Mouse (Mus musculus) hindbrain, embryonic 11.5 days (tissue): ENCODE results near the gene Avpi1. TPM values are rescaled to one million over a fixed set of nuclear protein-coding genes. Genes with fewer than 3 reads are reported as not detected.
A peak's percentile ranks its signal among the peaks of the same experiment; 100 is the strongest.

Experiments
- ATAC-seq: fragments of 200-750 bp; cut with Nextera tagmentation; 2 replicates; pipeline ENCODE4 v1.8.0; 2017; ENCODE audit warnings: mild to moderate bottlenecking, moderate TSS enrichment, moderate library complexity; ENCODE audit not compliant: low FRiP score
- DNase-seq: peaks from one replicate; pipeline ENCODE4 v3.0.0-alpha.2; 2015; ENCODE audit warnings: low spot score
- H3K27ac ChIP-seq: fragments of 300-500 bp; sonication (generic); 2 replicates; pipeline ENCODE4 v1.5.1; 2014; ENCODE audit warnings: mild to moderate bottlenecking, low read depth, low read length
- H3K27me3 ChIP-seq: fragments of 300-500 bp; sonication (generic); 2 replicates; pipeline ENCODE4 v1.6.1; 2014; ENCODE audit warnings: mild to moderate bottlenecking, low read length, moderate library complexity, mixed read lengths; ENCODE audit not compliant: control insufficient read depth, insufficient read depth
- H3K36me3 ChIP-seq: fragments of 300-500 bp; sonication (generic); 2 replicates; pipeline ENCODE4 v1.6.1; 2014; ENCODE audit warnings: mild to moderate bottlenecking, low read length, moderate library complexity, mixed read lengths; ENCODE audit not compliant: control insufficient read depth, insufficient read depth
- H3K4me1 ChIP-seq: fragments of 300-500 bp; sonication (generic); replicated peaks from 2 replicates; pipeline ENCODE4 v1.6.1; 2014; ENCODE audit warnings: low read length, mixed read lengths; ENCODE audit not compliant: control insufficient read depth, insufficient read depth
- H3K4me2 ChIP-seq: fragments of 300-500 bp; sonication (generic); replicated peaks from 2 replicates; pipeline ENCODE4 v1.6.1; 2014; ENCODE audit warnings: mild to moderate bottlenecking, low read depth, low read length
- H3K4me3 ChIP-seq: fragments of 300-500 bp; sonication (generic); 2 replicates; pipeline ENCODE4 v1.5.1; 2014; ENCODE audit warnings: low read depth, low read length
- H3K9ac ChIP-seq: fragments of 300-500 bp; sonication (generic); 2 replicates; pipeline ENCODE4 v1.6.1; 2014; ENCODE audit warnings: low read depth, low read length
- H3K9me3 ChIP-seq: fragments of 300-500 bp; sonication (generic); 2 replicates; pipeline ENCODE4 v1.6.1; 2016; ENCODE audit warnings: low read length; ENCODE audit not compliant: control insufficient read depth
- WGBS: fragments of 180-500 bp; shearing (Covaris S2); extraction: QIAGEN DNeasy Blood & Tissue Kit; methylation state at CpG from one replicate; pipeline ENCODE4 v1.1.7; 2014; 5-methylcytosine and 5-hydroxymethylcytosine counted together
- polyA plus RNA-seq: library from polyadenylated mRNA; unstranded; fragments of >200 nt; fragmentation: Nextera tagmentation; extraction: Ambion mirVana; gene quantifications from 2 replicates; pipeline ENCODE4 v1.2.1, GENCODE M21; 2014

The Avpi1 gene
- polyA plus RNA-seq, 1 experiment from 2014 or later, result 14.1 TPM

DNA sequence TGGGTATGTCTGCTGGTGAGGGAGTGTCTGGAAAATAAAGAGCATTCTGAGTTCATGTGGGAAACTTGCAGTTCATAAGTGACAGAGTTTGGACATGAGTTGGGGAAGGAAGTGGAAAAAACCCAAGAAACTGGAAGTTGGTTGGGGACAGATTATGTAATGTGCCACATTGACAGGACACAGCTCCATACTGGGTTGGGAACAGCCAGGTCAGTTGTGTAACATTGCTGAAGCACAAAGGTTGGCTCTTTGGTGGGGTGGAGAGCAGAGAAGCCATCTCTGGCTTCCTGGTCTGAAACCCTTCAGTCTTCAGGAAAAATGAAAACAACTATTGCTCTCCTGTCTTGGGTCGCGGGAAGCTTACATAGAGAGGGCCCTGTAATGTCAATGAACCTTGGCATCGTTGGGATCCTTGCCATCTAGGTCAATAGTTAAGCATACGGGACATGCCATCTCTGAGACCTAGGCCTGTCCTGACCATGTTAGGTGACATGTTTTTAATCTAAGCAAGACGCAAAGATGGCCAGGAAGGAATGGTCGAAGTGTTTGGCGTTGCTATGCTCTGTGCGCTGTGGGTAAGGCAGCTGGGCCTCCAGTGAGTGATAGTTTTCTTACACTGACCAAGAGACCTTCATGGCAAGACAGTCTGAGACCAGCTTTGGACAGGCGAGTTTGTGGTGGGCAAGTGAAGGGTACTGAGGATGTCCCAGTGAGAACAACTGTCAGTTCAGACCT is 17.6 kb upstream of the Avpi1 start:
- H3K27me3 ChIP-seq, result peaks cover 13% of the 10 kb centered on the region
- no peak overlapping the region for H3K9ac ChIP-seq
- no peak overlapping the region for H3K4me2 ChIP-seq
- H3K36me3 ChIP-seq, result no peaks in the 10 kb centered on the region
- H3K9me3 ChIP-seq, result no peaks in the 10 kb centered on the region
- DNase-seq (no peak), ATAC-seq (no peak)
- H3K4me1 ChIP-seq, result peaks cover 3% of the 10 kb centered on the region; the same call in 1 of the 2 replicates
- H3K27ac ChIP-seq, result no peak overlapping the region
- 88% methylated on average over 9 of the region's 9 CpGs for WGBS
- H3K4me3 ChIP-seq, result no peak overlapping the region; the same call in 1 of the 2 replicates

DNA sequence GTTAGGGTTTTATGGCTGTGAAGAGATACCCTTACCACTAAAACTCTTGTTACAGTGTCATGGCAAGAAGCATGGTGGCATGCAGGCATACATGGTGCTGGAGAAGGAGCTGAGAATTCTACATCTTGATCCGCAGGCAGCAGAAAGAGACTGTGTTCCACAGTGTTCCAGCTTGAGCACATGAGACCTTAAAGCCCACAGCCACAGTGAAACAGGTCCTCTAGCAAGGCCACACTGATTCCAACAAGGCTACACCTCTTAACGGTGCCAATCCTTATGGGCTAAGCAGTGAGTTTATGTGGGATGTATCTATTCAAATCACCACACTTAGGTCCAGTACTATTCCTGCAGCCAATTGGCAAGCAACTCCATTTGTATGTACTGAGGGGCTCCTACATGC is 16.9 kb upstream of the Avpi1 start:
- Histone ChIP-seq H3K4me3 (no peak overlapping the region), H3K4me2 (no peak overlapping the region), H3K27me3 (peaks cover 13% of the 10 kb centered on the region), H3K9me3 (no peaks in the 10 kb centered on the region), H3K36me3 (no peaks in the 10 kb centered on the region), H3K9ac (no peak overlapping the region), H3K4me1 (peaks cover 3% of the 10 kb centered on the region; the same call in 1 of the 2 replicates), H3K27ac (no peak overlapping the region)
- ATAC-seq (no peak), DNase-seq (no peak)
- WGBS, result 87% methylated on average over 2 of the region's 2 CpGs

DNA sequence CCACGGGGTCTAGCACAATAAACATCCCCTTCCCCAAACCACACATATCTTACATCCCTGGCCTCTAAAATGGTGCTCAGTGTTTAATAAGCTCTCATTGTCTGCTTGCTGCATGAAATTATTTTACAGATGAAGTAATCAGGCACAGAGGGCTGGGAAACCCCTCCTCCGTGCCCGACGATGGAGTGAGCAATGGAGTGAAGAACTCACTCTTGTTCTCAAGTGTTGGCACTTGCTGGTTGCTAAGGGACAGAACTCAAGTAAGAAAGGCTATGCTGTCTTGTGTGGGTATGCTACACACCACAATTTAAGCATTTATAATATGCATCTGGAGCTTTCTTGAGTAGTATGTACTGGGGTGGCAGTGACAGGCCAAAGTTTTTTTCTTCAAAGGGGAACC is 16.4 kb upstream of the Avpi1 start:
- WGBS, result 70% methylated on average over 4 of the region's 4 CpGs

GRCm38 (mm10) chr19:42144541-42145167 is 15.8 kb upstream of the Avpi1 start:
- Histone ChIP-seq H3K9ac (no peak overlapping the region), H3K4me2 (no peak overlapping the region), H3K27me3 (peaks cover 13% of the 10 kb centered on the region), H3K27ac (no peak overlapping the region), H3K36me3 (no peaks in the 10 kb centered on the region), H3K9me3 (no peaks in the 10 kb centered on the region), H3K4me3 (no peak overlapping the region), H3K4me1 (peaks cover 3% of the 10 kb centered on the region; the same call in 1 of the 2 replicates)
- DNase-seq, result peak; percentile 90
- ATAC-seq, result no peak
- 27% methylated on average over 8 of the region's 8 CpGs for WGBS

More for the DNA sequence above, 16.4 kb upstream of the Avpi1 start:
- Histone ChIP-seq H3K36me3 (no peaks in the 10 kb centered on the region), H3K9ac (no peak overlapping the region), H3K4me1 (peaks cover 3% of the 10 kb centered on the region; the same call in 1 of the 2 replicates), H3K4me2 (no peak overlapping the region), H3K27ac (no peak overlapping the region), H3K4me3 (no peak overlapping the region), H3K27me3 (peaks cover 13% of the 10 kb centered on the region), H3K9me3 (no peaks in the 10 kb centered on the region)
- no peak for ATAC-seq
- DNase-seq, result no peak

- Histone ChIP-seq H3K4me1 (peaks cover 3% of the 10 kb centered on the region; the same call in 1 of the 2 replicates), H3K27ac (no peak overlapping the region), H3K4me3 (no peak overlapping the region), H3K9ac (no peak overlapping the region), H3K9me3 (no peaks in the 10 kb centered on the region), H3K4me2 (no peak overlapping the region), H3K36me3 (no peaks in the 10 kb centered on the region), H3K27me3 (peaks cover 13% of the 10 kb centered on the region)
- ATAC-seq (no peak), DNase-seq (no peak)
- WGBS, result 60% methylated on average over 6 of the region's 6 CpGs
Measured at GRCm38 (mm10) chr19:42144067-42144466, 15.2 kb upstream of the Avpi1 start.

DNA sequence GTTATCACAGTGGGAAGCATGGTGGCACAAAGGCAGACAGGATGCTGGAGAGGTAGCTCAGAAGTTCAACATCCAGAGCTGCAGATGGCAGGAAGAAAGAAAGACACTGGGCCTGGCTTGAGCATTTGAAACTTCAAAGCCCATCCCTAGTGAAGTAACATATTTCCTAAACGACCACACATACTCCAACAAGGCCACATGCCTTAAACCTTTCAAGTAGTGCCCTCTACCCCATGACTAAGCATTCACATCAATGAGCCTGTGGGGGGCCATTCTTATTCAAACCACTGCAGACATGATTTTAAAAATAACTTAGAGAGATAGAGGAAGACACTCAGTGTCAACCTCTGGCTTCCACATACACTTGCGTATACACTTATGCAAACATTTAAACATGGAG is 13.9 kb upstream of the Avpi1 start:
- 74% methylated on average over 2 of the region's 2 CpGs for WGBS

DNA sequence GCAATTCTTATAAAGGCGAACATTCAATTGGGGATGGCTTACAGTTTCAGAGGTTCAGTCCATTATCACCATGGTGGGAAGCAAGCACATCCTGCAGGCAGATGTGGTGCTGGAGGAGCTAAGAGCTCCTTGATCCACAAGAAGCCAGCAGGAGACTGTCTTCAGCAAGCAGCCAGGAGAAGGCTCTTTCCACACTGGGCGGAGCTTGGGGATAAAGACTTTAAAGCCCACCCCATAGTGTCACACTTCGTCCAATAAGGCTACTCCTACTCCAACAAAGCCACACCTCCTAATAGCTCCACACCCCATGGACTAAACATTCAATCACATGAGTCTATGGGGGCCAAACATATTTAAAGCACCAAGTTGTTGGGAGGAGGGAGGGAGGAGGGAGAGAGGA is 13.1 kb upstream of the Avpi1 start:
- 78% methylated on average over 3 of the region's 3 CpGs for WGBS
- Histone ChIP-seq H3K9me3 (no peaks in the 10 kb centered on the region), H3K4me2 (no peak overlapping the region), H3K27me3 (peaks cover 5% of the 10 kb centered on the region; the same call in 1 of the 2 replicates), H3K9ac (no peak overlapping the region), H3K4me3 (no peak overlapping the region), H3K27ac (no peak overlapping the region), H3K4me1 (no peaks in the 10 kb centered on the region), H3K36me3 (no peaks in the 10 kb centered on the region)
- no peak for DNase-seq
- ATAC-seq, result no peak

More for the DNA sequence above, 13.9 kb upstream of the Avpi1 start:
- Histone ChIP-seq H3K9ac (no peak overlapping the region), H3K4me3 (no peak overlapping the region), H3K27ac (no peak overlapping the region), H3K4me2 (no peak overlapping the region), H3K9me3 (no peaks in the 10 kb centered on the region), H3K27me3 (peaks cover 5% of the 10 kb centered on the region; the same call in 1 of the 2 replicates), H3K4me1 (no peaks in the 10 kb centered on the region), H3K36me3 (no peaks in the 10 kb centered on the region)
- no peak for ATAC-seq
- DNase-seq, result no peak

GRCm38 (mm10) chr19:42139724-42140517 is 11.1 kb upstream of the Avpi1 start:
- WGBS, result 85% methylated on average over 5 of the region's 5 CpGs
- H3K27ac ChIP-seq, result no peak overlapping the region
- no peaks in the 10 kb centered on the region for H3K27me3 ChIP-seq
- H3K9me3 ChIP-seq, result no peaks in the 10 kb centered on the region
- no peaks in the 10 kb centered on the region for H3K36me3 ChIP-seq
- no peak overlapping the region for H3K9ac ChIP-seq
- ATAC-seq (no peak), DNase-seq (no peak)
- no peak overlapping the region for H3K4me2 ChIP-seq
- no peaks in the 10 kb centered on the region for H3K4me1 ChIP-seq
- no peak overlapping the region for H3K4me3 ChIP-seq
